Mouse (Mus musculus): ENCODE results near the gene Dhrs1. TPM values are rescaled to one million over a fixed set of nuclear protein-coding genes. Genes with fewer than 3 reads are reported as not detected.

Dhrs1 gene
- polyA plus RNA-seq, 1 experiment, result 67.1 TPM

GRCm38 (mm10) chr14:55761163-55761562 lies 15.7 kb upstream of the Dhrs1 start, which contains the start of gene Ltb4r2:
Ltb4r2 (plus strand) TSS chr14:55761428.
- no peak for TF ChIP-seq POLR2A (IDR thresholded peaks at IDR 0.05; ENCODE audit: borderline replicate concordance, extremely low read depth, insufficient read depth, insufficient read length, poor library complexity, severe bottlenecking)
- no peak for DNase-seq (ENCODE audit: low read depth)

- peak; percentile 76 for DNase-seq (ENCODE audit: low read depth)
- peak; percentile 73 for TF ChIP-seq CTCF (IDR thresholded peaks at IDR 0.05; ENCODE audit: borderline replicate concordance, extremely low read depth, insufficient read depth, insufficient read length)
Observed at GRCm38 (mm10) chr14:55760156-55760555, 14.7 kb upstream of the Dhrs1 start.

- TF ChIP-seq POLR2A (IDR thresholded peaks at IDR 0.05; ENCODE audit: borderline replicate concordance, extremely low read depth, insufficient read depth, insufficient read length, poor library complexity, severe bottlenecking) (no peak), CTCF (IDR thresholded peaks at IDR 0.05; ENCODE audit: borderline replicate concordance, extremely low read depth, insufficient read depth, insufficient read length) (peak; percentile 70; the same call in 1 of the 2 replicates)
- DNase-seq (ENCODE audit: low read depth), result peak; percentile 69
Observed at GRCm38 (mm10) chr14:55758363-55758784, 12.9 kb upstream of the Dhrs1 start, which contains the start of gene Cideb. Cideb (minus strand) TSS chr14:55758458.

GRCm38 (mm10) chr14:55757566-55757965 lies 12.1 kb upstream of the Dhrs1 start:
- no peak for TF ChIP-seq POLR2A (IDR thresholded peaks at IDR 0.05; ENCODE audit: borderline replicate concordance, extremely low read depth, insufficient read depth, insufficient read length, poor library complexity, severe bottlenecking)
- no peak for TF ChIP-seq CTCF (IDR thresholded peaks at IDR 0.05; ENCODE audit: borderline replicate concordance, extremely low read depth, insufficient read depth, insufficient read length)
- no peak for DNase-seq (ENCODE audit: low read depth)

- DNase-seq (ENCODE audit: low read depth), result no peak
- TF ChIP-seq POLR2A (IDR thresholded peaks at IDR 0.05; ENCODE audit: borderline replicate concordance, extremely low read depth, insufficient read depth, insufficient read length, poor library complexity, severe bottlenecking) (no peak), CTCF (IDR thresholded peaks at IDR 0.05; ENCODE audit: borderline replicate concordance, extremely low read depth, insufficient read depth, insufficient read length) (no peak)
Observed at GRCm38 (mm10) chr14:55747051-55747847, 1.8 kb upstream of the Dhrs1 start.

- TF ChIP-seq CTCF (IDR thresholded peaks at IDR 0.05; ENCODE audit: borderline replicate concordance, extremely low read depth, insufficient read depth, insufficient read length) (no peak), POLR2A (IDR thresholded peaks at IDR 0.05; ENCODE audit: borderline replicate concordance, extremely low read depth, insufficient read depth, insufficient read length, poor library complexity, severe bottlenecking) (no peak)
- DNase-seq (ENCODE audit: low read depth), result no peak
Observed at GRCm38 (mm10) chr14:55745861-55746237, 359 bp upstream of the Dhrs1 start.

- DNase-seq (ENCODE audit: low read depth), result peak; percentile 83
- TF ChIP-seq CTCF (IDR thresholded peaks at IDR 0.05; ENCODE audit: borderline replicate concordance, extremely low read depth, insufficient read depth, insufficient read length), result peak; percentile 98
- no peak for TF ChIP-seq POLR2A (IDR thresholded peaks at IDR 0.05; ENCODE audit: borderline replicate concordance, extremely low read depth, insufficient read depth, insufficient read length, poor library complexity, severe bottlenecking)
Observed at GRCm38 (mm10) chr14:55743711-55744110, 1.8 kb downstream of the Dhrs1 start.

- TF ChIP-seq POLR2A (IDR thresholded peaks at IDR 0.05; ENCODE audit: borderline replicate concordance, extremely low read depth, insufficient read depth, insufficient read length, poor library complexity, severe bottlenecking) (no peak), CTCF (IDR thresholded peaks at IDR 0.05; ENCODE audit: borderline replicate concordance, extremely low read depth, insufficient read depth, insufficient read length) (no peak)
Observed at GRCm38 (mm10) chr14:55737086-55737687, 8.3 kb downstream of the Dhrs1 start.

GRCm38 (mm10) chr14:55735758-55736157 lies 9.7 kb downstream of the Dhrs1 start:
- no peak for DNase-seq (ENCODE audit: low read depth)
- TF ChIP-seq CTCF (IDR thresholded peaks at IDR 0.05; ENCODE audit: borderline replicate concordance, extremely low read depth, insufficient read depth, insufficient read length), result no peak
- TF ChIP-seq POLR2A (IDR thresholded peaks at IDR 0.05; ENCODE audit: borderline replicate concordance, extremely low read depth, insufficient read depth, insufficient read length, poor library complexity, severe bottlenecking), result no peak

More at GRCm38 (mm10) chr14:55737086-55737687, 8.3 kb downstream of the Dhrs1 start:
- no peak for DNase-seq (ENCODE audit: low read depth)

GRCm38 (mm10) chr14:55735334-55735733 lies 10.2 kb downstream of the Dhrs1 start:
- no peak for DNase-seq (ENCODE audit: low read depth)
- TF ChIP-seq POLR2A (IDR thresholded peaks at IDR 0.05; ENCODE audit: borderline replicate concordance, extremely low read depth, insufficient read depth, insufficient read length, poor library complexity, severe bottlenecking) (no peak), CTCF (IDR thresholded peaks at IDR 0.05; ENCODE audit: borderline replicate concordance, extremely low read depth, insufficient read depth, insufficient read length) (no peak)

- no peak for DNase-seq (ENCODE audit: low read depth)
- TF ChIP-seq CTCF (IDR thresholded peaks at IDR 0.05; ENCODE audit: borderline replicate concordance, extremely low read depth, insufficient read depth, insufficient read length), result no peak
Observed at GRCm38 (mm10) chr14:55734869-55735268, 10.6 kb downstream of the Dhrs1 start.

GRCm38 (mm10) chr14:55733889-55734288 lies 11.6 kb downstream of the Dhrs1 start:
- DNase-seq (ENCODE audit: low read depth), result no peak
- no peak for TF ChIP-seq CTCF (IDR thresholded peaks at IDR 0.05; ENCODE audit: borderline replicate concordance, extremely low read depth, insufficient read depth, insufficient read length)
- no peak for TF ChIP-seq POLR2A (IDR thresholded peaks at IDR 0.05; ENCODE audit: borderline replicate concordance, extremely low read depth, insufficient read depth, insufficient read length, poor library complexity, severe bottlenecking)
